Mouse (Mus musculus): ENCODE measurements at regions not wholly inside any gene's neighbourhood (a gene's known extent, or its start where the extent isn't known, plus 50 kb on each side); places are given as distances from the start of the nearest gene placed in this dataset.
"Not testable (repeated sequence)": the region's sequence is repeated elsewhere in the genome, so short reads cannot be mapped to it uniquely, and the experiment has no call there.

DNA sequence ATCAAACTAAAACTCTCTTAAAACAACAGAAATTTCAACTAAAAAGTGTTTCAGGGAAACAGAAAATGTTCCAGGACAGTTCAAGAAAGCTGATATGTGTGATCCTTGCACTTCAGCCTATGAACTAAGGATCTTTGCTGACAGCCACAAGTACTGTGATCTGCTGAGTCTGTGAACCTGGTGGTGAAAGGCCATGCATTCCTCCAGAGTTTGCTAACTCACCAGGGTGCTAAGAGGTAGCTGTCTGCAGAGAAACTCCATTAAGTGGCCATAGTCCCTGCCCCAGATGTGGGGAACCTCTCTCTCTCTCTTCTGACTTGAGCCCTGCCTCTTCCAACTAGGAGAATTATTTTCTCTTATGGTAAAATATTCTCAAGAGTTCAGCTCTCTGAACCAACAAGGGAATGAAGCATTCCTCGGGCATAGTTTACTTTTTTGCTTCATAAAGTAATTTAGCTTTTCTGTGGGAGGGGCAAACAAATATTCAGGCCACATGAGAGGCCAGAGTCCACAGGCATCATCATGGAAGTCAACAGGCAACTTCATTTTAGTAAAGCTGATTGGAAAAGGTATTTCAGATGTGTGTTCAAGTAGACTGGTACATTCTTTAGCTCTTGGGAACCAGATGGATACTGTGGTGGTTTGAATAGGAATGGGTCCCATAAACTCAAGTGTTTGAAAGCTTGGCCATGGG, 73.8 kb upstream of the Gucy1a1 start:
- not testable (repeated sequence) for TF ChIP-seq CTCF (IDR thresholded peaks at IDR 0.05; ENCODE audit: borderline replicate concordance, insufficient read depth, low read depth, low read length); POLR2A (IDR thresholded peaks at IDR 0.05; ENCODE audit: borderline replicate concordance, insufficient read depth, low read length)

Data from cerebellum, adult 2 months (tissue).